Comparison of ENCODE assay signal across 6 mouse cellular contexts in genomic region chr9:48894755-48895154, GRCm38 (mm10). TPM values are rescaled to one million over a fixed set of nuclear protein-coding genes. Genes with fewer than 3 reads are reported as not detected.
"Had no signal": no experiment of that assay in that cellular context is flagged by ENCODE, and none has a peak within 500 bp of the region (broad histone marks: within the 10 kb centered on the region; RNA-seq: fewer than 3 reads in every experiment).

No protein-coding gene starts in this region.

- H3K4me3 ChIP-seq: kidney, embryonic 15.5 days; left cerebral cortex, adult 2 months; liver, embryonic 13.5 days; stomach, embryonic 15.5 days had no signal

- H3K4me2 ChIP-seq: kidney, embryonic 15.5 days; liver, embryonic 13.5 days; stomach, embryonic 15.5 days had no signal

- H3K36me3 ChIP-seq: kidney, embryonic 15.5 days; liver, embryonic 13.5 days; stomach, embryonic 15.5 days had no signal

- H3K27ac ChIP-seq: kidney, embryonic 15.5 days; left cerebral cortex, adult 2 months; liver, embryonic 13.5 days; stomach, embryonic 15.5 days had no signal

- H3K9me3 ChIP-seq: kidney, embryonic 15.5 days; liver, embryonic 13.5 days; stomach, embryonic 15.5 days had no signal

- H3K9ac ChIP-seq: kidney, embryonic 15.5 days; liver, embryonic 13.5 days; stomach, embryonic 15.5 days had no signal

- H3K4me1 ChIP-seq: kidney, embryonic 15.5 days; liver, embryonic 13.5 days; stomach, embryonic 15.5 days had no signal

- H3K27me3 ChIP-seq: stomach, embryonic 15.5 days had no signal

RNA-seq across cellular contexts. Expression of gene Htr3a, which starts 16.1 kb away (rescaled TPM):
- polyA plus RNA-seq: liver, adult 2 months; neural tube, embryonic 11.5 days had no signal
